Mouse (Mus musculus) lung, embryonic 15.5 days (tissue): ENCODE measurements at regions not wholly inside any gene's neighbourhood (a gene's known extent, or its start where the extent isn't known, plus 50 kb on each side); places are given as distances from the start of the nearest gene placed in this dataset.

Experiments
- ATAC-seq: fragments of 200-750 bp; cut with Nextera tagmentation; 2 replicates; pipeline ENCODE4 v1.8.0; 2017; ENCODE audit warnings: moderate number of reproducible peaks, borderline replicate concordance; ENCODE audit not compliant: low FRiP score, low TSS enrichment; ENCODE audit errors: extremely low read depth
- H3K27ac ChIP-seq: fragments of 300-500 bp; sonication (generic); 2 replicates; pipeline ENCODE4 v1.5.1; 2015; ENCODE audit warnings: moderate library complexity, mild to moderate bottlenecking, inconsistent platforms
- H3K27me3 ChIP-seq: fragments of 300-500 bp; sonication (generic); 2 replicates; pipeline ENCODE4 v1.6.1; 2015; ENCODE audit warnings: inconsistent platforms
- H3K36me3 ChIP-seq: fragments of 300-500 bp; sonication (generic); 2 replicates; pipeline ENCODE4 v1.6.1; 2015; ENCODE audit warnings: inconsistent platforms
- H3K4me1 ChIP-seq: fragments of 300-500 bp; sonication (generic); 2 replicates; pipeline ENCODE4 v1.6.1; 2015; ENCODE audit warnings: inconsistent platforms
- H3K4me2 ChIP-seq: fragments of 300-500 bp; sonication (generic); 2 replicates; pipeline ENCODE4 v1.6.1; 2015; ENCODE audit warnings: inconsistent platforms, mild to moderate bottlenecking, moderate library complexity
- H3K4me3 ChIP-seq: fragments of 300-500 bp; sonication (generic); 2 replicates; pipeline ENCODE4 v1.5.1; 2015; ENCODE audit warnings: mild to moderate bottlenecking, inconsistent platforms
- H3K9ac ChIP-seq: fragments of 300-500 bp; sonication (generic); 2 replicates; pipeline ENCODE4 v1.6.1; 2015; ENCODE audit warnings: inconsistent platforms
- H3K9me3 ChIP-seq: fragments of 300-500 bp; sonication (generic); 2 replicates; pipeline ENCODE4 v1.6.1; 2016; ENCODE audit warnings: inconsistent platforms
- WGBS: fragments of 180-500 bp; shearing (Covaris S2); methylation state at CpG from one replicate; pipeline ENCODE4 v1.1.7; 2015; 5-methylcytosine and 5-hydroxymethylcytosine counted together

DNA sequence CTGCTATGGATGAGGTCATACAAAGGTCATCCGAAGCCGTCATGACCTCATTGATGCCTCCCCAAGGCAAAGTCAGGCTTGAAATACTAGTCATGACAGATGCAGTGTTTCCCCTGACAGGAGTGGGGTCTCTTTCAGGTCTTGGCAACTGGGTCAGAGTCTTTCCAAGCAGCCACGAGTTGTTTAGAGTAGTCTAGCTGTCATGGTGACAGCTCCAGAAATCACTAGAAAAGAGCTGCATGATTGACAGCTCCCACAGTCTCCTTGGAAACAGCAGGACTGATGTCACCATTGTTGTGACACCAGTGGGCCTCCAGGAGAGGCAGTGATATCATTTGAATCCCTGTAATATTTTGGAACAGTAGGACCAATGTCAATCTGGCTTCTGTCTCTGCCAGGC, 1144.6 kb upstream of the Gulo start:
- Histone ChIP-seq H3K4me2 (no peak overlapping the region), H3K4me1 (peaks cover 15% of the 10 kb centered on the region; the same call in 1 of the 2 replicates), H3K4me3 (no peak overlapping the region), H3K36me3 (no peaks in the 10 kb centered on the region), H3K27me3 (no peaks in the 10 kb centered on the region; the same call in 1 of the 2 replicates), H3K9me3 (no peaks in the 10 kb centered on the region), H3K9ac (no peak overlapping the region), H3K27ac (no peak overlapping the region)
- ATAC-seq, result peak; percentile 56; the same call in 1 of the 2 replicates
- WGBS, result 37% methylated on average over 3 of the region's 3 CpGs

DNA sequence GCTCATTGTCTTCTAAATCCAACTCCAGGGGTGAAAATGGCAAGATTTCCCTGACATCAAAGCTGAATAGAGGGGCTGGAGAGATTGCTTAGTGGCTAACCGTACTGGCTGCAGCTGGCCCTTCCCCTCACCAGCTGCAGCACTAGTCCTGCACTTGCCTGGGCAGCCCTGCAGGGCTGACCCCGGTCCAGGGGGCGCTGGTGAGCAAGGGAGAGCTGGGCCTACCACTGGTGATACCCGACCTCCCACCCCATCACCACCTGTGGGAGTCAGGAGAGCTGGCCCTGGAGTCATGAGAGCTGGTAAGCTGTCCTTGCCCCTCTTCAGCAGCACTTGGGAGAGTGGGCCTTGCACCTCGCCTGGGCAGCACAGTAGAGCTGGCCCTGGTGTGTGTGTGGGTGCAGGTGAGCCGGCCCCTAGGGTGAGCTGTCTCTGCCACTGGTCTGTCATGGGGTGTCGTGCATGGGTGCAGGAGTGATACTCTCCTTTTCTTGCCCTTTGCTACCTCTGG, 1141.0 kb upstream of the Gulo start:
- no peak for ATAC-seq
- Histone ChIP-seq H3K27me3 (no peaks in the 10 kb centered on the region; the same call in 1 of the 2 replicates), H3K4me2 (no peak overlapping the region), H3K4me1 (peaks cover 15% of the 10 kb centered on the region; the same call in 1 of the 2 replicates), H3K9ac (no peak overlapping the region), H3K36me3 (no peaks in the 10 kb centered on the region), H3K27ac (no peak overlapping the region), H3K9me3 (no peaks in the 10 kb centered on the region), H3K4me3 (no peak overlapping the region)
- 45% methylated on average over 7 of the region's 7 CpGs for WGBS

DNA sequence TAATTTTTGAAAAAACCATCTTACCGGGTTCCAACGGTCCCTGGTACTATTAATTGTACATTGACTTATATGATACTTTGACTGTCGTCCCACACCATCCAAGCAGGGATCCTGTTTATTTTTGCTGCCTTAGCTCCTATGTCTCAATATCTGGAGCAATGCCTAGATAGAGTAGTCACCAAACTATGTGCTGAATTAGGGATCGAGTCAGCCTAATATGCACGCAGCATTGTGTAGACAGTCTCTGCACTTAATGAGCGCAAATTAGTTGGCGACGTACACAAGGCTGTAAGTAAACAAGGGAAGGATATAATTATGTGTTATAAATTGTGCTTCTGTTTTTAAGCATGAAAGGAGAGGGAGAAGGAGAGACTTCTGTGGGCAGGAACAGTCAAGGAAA, 1140.1 kb upstream of the Gulo start:
- Histone ChIP-seq H3K4me2 (no peak overlapping the region), H3K9me3 (no peaks in the 10 kb centered on the region), H3K4me3 (no peak overlapping the region), H3K9ac (no peak overlapping the region), H3K27ac (peak overlapping the region; percentile 31; the same call in 1 of the 2 replicates), H3K4me1 (peaks cover 20% of the 10 kb centered on the region), H3K36me3 (no peaks in the 10 kb centered on the region), H3K27me3 (no peaks in the 10 kb centered on the region; the same call in 1 of the 2 replicates)
- 45% methylated on average over 8 of the region's 8 CpGs for WGBS
- peak; percentile 84 for ATAC-seq

DNA sequence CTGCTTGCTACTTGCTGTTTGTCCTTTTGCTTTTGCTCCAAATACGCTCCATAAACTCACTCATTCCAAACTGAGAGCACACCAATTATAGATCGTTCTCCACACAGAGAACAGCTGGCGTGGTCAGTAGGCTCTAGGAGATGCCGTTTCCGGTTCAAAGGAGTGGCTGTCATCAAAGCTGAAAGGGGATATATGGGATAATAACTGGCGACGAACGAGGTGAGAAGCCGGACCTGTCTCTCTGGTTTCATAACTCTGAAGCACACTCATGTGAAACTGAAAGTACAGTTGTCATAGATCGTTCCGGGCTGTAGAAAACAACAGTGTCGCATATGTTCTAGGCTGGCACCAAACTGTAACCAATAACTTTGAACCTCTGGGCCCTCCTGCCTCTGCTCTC, 1137.6 kb upstream of the Gulo start:
- no peaks in the 10 kb centered on the region for H3K9me3 ChIP-seq
- no peak overlapping the region for H3K4me3 ChIP-seq
- no peaks in the 10 kb centered on the region for H3K36me3 ChIP-seq
- no peak overlapping the region for H3K4me2 ChIP-seq
- H3K27ac ChIP-seq, result no peak overlapping the region
- 58% methylated on average over 12 of the region's 12 CpGs for WGBS
- ATAC-seq, result no peak
- H3K4me1 ChIP-seq, result peaks cover 28% of the 10 kb centered on the region
- H3K27me3 ChIP-seq, result no peaks in the 10 kb centered on the region; the same call in 1 of the 2 replicates
- H3K9ac ChIP-seq, result no peak overlapping the region

DNA sequence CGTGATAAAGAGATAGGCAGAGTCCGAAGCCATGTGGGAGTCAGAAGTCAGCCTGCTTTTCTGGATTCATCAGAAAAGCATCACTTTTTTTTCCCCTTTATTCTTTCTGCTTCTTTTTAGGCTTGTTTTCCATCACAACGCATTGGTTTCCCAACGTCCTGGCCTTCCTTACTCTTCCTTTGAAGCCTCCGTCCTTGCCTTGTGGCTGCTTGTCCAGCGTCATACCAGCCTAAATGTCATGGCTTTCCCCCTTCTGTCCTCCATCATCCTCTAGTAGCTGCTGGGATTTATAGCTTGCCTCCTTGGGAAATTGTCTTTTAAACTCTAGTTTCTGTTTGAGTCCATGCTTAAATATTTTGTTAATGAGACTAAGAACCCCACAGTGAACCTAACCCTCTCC, 1136.0 kb upstream of the Gulo start:
- H3K4me3 ChIP-seq, result no peak overlapping the region
- H3K27ac ChIP-seq, result no peak overlapping the region
- H3K4me2 ChIP-seq, result no peak overlapping the region
- no peaks in the 10 kb centered on the region for H3K36me3 ChIP-seq
- ATAC-seq, result no peak
- 89% methylated on average over 6 of the region's 6 CpGs for WGBS
- peaks cover 27% of the 10 kb centered on the region for H3K4me1 ChIP-seq
- no peaks in the 10 kb centered on the region for H3K9me3 ChIP-seq
- no peaks in the 10 kb centered on the region; the same call in 1 of the 2 replicates for H3K27me3 ChIP-seq
- H3K9ac ChIP-seq, result no peak overlapping the region

DNA sequence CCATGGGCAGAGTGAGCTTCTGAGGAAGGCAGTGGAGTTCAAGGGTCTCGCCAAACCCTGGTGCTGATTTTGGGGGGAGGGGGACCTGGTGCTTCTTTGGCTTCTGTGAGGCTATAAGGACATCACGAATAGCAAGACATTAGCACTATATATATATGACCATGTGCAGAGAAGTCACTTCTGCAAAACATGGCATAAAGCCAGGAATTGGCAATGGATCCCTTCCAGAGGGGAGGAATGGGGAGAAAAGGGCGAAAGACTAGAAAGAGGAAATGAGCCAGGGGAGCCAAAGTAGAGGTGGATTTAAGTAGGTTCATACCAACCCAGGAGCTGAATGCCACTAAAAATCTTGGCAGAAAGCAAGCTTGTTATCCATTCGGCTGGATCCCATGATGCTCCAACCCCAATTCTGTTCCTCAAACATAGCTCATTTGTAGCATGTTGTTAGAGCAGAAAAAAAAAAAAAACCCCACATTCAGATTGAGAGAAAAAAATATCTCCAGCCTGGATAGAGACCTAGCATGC, 1135.5 kb upstream of the Gulo start:
- no peak overlapping the region for H3K4me2 ChIP-seq
- no peak overlapping the region for H3K4me3 ChIP-seq
- H3K9me3 ChIP-seq, result no peaks in the 10 kb centered on the region
- H3K27me3 ChIP-seq, result no peaks in the 10 kb centered on the region
- H3K9ac ChIP-seq, result no peak overlapping the region
- H3K4me1 ChIP-seq, result peaks cover 26% of the 10 kb centered on the region
- no peaks in the 10 kb centered on the region for H3K36me3 ChIP-seq
- H3K27ac ChIP-seq, result no peak overlapping the region
- ATAC-seq, result no peak
- WGBS, result 58% methylated on average over 4 of the region's 4 CpGs

DNA sequence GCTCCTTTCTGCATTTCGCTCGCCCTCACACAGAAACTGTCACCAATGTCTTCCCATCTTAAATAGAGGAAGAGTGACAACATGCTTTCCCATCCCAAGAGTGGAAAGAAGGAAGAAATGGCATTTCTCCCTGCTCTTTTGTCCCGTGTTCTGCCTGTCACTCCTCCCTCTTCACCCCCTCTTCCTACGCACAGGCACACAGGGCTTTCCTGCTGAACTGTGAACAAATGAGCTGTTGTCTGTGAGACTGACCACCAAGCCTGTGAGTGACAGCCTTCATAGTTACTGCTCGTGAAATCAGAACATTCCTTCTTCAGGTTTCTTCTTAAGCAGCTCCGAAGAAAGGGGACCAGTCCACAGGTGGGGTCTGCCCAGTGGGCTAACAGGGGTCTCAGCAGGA, 1134.8 kb upstream of the Gulo start:
- 61% methylated on average over 6 of the region's 6 CpGs for WGBS
- no peak overlapping the region for H3K9ac ChIP-seq

DNA sequence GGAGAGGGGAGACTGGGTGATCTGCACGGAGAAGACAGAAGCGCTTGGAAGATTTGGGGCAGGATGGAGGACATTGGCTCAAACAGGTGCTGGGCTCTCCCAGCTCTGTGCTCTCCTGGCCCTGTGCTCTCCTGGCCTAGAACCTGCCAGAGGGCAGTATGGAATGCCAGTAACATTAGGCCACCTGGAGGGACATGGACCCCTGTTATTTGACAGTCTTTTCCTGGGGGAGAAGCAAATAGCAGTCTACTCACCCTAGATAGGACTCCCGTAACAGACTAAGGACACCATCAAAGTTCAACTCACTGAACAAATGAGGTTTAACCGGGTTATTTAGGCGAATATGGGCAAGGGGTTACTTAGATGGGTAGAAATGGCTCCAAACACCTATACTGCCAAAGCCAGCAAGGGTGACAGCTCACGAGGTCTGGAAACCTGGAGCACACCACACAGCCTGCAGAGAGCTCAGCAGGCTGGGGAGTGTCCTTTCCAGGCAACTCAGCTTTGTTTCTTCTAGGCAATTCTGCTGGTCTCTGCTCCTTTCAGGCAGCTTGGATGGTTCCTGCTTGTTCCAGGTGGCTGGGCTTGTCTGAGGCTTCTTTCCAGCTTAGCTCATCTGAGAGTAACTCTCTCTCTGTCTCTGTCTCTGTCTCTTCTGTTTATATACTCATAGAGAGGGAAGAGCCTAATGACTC, 1133.7 kb upstream of the Gulo start:
- H3K4me3 ChIP-seq, result no peak overlapping the region
- WGBS, result 83% methylated on average over 6 of the region's 6 CpGs
- H3K4me2 ChIP-seq, result no peak overlapping the region
- H3K36me3 ChIP-seq, result no peaks in the 10 kb centered on the region
- H3K4me1 ChIP-seq, result peaks cover 23% of the 10 kb centered on the region
- H3K27ac ChIP-seq, result no peak overlapping the region
- H3K9me3 ChIP-seq, result no peaks in the 10 kb centered on the region
- ATAC-seq, result no peak
- H3K27me3 ChIP-seq, result no peaks in the 10 kb centered on the region
- H3K9ac ChIP-seq, result no peak overlapping the region

More for the DNA sequence above, 1134.8 kb upstream of the Gulo start:
- H3K27ac ChIP-seq, result no peak overlapping the region
- H3K4me1 ChIP-seq, result peaks cover 23% of the 10 kb centered on the region
- no peaks in the 10 kb centered on the region for H3K9me3 ChIP-seq
- no peak overlapping the region for H3K4me2 ChIP-seq
- H3K27me3 ChIP-seq, result no peaks in the 10 kb centered on the region
- no peaks in the 10 kb centered on the region for H3K36me3 ChIP-seq
- no peak for ATAC-seq
- H3K4me3 ChIP-seq, result no peak overlapping the region

DNA sequence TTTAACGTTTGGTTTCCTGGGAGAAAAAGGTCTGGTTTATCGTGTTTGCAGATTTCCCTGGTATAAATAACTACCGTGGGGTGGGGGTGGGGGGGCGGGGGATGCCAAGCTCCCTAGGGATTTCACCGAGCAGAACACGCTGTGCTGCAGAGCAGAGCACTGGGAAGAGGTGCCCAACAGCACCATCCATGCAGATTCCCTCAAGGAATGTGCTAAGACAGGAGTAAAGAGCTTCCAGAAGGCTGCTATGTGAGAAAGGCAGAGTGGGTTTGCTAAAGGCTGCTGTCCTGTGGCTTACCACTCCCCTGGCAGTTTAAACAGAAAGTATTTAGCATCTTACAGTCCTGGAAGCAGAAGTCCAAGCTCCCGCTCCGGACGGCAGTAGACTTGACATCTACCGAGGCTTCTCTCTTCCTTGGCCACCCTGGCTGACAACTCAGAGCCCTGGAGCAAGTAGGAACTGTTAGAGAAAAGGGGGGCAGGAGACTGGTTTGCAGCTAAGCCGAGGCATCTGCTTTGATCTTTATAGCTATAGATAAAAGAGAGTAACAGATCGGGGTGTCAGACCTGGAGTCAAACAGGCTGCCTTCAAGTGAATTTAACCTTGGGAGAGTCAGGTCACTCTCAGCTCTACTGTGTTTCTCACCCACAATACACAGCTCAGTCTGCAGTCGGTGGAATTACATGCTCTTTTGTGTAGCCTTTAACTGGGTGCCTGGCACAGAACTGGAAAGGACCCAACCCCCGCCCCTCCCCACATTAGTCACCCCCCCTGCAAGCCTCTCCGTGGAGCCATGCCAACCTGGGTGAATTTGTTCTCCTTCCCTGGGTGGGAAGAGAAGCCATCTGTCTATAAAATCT, 1132.8 kb upstream of the Gulo start:
- H3K27ac ChIP-seq, result no peak overlapping the region
- H3K4me1 ChIP-seq, result peaks cover 23% of the 10 kb centered on the region
- no peaks in the 10 kb centered on the region for H3K36me3 ChIP-seq
- no peaks in the 10 kb centered on the region for H3K9me3 ChIP-seq
- 0 out of 2 replicates have a peak, but pooled peaks have one; percentile 23 for ATAC-seq
- H3K27me3 ChIP-seq, result no peaks in the 10 kb centered on the region
- H3K9ac ChIP-seq, result no peak overlapping the region
- H3K4me2 ChIP-seq, result 0 out of 2 replicates have a peak overlapping the region, but pooled peaks have one; percentile 21
- 15% methylated on average over 15 of the region's 15 CpGs for WGBS
- no peak overlapping the region for H3K4me3 ChIP-seq

DNA sequence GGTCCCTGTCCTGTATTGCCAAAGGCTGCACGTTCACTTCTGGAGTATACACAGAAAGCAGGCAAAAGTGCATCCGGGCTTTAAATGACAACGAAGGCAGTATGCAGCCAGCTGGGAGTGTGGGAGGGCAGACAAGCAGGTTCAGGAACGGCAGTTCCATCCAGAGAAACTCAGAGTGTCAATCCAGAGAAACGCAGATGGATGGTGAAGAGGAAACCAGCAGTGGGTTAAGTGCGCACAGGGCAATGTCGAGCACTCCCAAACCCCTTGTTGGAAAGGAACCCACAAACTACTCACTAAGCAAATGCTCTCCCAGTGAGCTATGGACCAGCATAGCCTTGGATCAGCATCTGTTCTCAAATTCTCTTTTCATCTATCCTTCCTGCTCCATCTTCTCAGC, 1132.1 kb upstream of the Gulo start:
- Histone ChIP-seq H3K36me3 (no peaks in the 10 kb centered on the region), H3K4me3 (no peak overlapping the region), H3K9me3 (no peaks in the 10 kb centered on the region), H3K4me1 (peaks cover 29% of the 10 kb centered on the region), H3K27me3 (no peaks in the 10 kb centered on the region), H3K4me2 (no peak overlapping the region), H3K27ac (no peak overlapping the region), H3K9ac (no peak overlapping the region)
- 62% methylated on average over 7 of the region's 7 CpGs for WGBS
- no peak for ATAC-seq

DNA sequence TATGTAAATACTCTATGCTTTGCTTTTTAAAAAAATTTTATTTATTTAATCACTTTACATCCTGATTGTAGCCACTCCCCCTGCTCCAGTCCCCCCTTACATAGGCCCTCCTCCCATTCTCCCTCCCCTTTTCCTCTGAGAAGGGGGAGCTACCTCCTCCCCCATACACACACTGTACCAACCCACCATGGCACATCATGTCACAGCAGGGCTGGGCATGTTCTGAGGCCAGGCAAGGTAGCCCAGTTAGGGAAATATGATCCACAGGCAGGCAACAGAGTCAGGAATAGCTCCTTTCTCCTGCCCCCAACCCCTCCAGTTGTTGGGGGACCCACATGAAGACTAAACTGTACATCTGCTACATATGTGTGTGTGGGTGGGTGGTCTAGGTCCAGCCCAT, 1130.7 kb upstream of the Gulo start:
- H3K9me3 ChIP-seq, result no peaks in the 10 kb centered on the region
- ATAC-seq, result no peak
- no peak overlapping the region for H3K27ac ChIP-seq

DNA sequence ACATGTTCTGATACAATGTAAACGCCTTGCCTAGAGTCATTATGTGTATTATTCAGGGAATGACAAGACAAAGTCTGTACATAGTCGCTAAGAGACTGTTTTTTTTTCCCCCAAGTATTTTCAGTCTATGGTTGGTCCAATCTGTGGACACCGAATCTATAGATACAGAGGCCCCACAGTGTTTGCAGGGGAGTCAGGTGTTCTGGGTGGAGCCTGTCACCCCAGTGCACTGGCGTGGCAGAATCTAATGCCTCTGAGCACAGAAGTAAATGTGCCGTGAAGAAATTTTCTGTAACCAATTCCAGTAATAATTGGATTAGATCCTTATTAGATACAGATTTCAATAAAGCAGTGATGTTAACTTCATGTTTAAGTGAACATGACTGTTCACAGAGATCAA, 1130.1 kb upstream of the Gulo start:
- peaks cover 40% of the 10 kb centered on the region for H3K4me1 ChIP-seq
- H3K4me2 ChIP-seq, result no peak overlapping the region
- H3K27ac ChIP-seq, result no peak overlapping the region
- no peak for ATAC-seq
- no peak overlapping the region for H3K4me3 ChIP-seq
- 57% methylated on average over 5 of the region's 5 CpGs for WGBS
- no peak overlapping the region for H3K9ac ChIP-seq
- H3K9me3 ChIP-seq, result no peaks in the 10 kb centered on the region
- no peaks in the 10 kb centered on the region for H3K27me3 ChIP-seq
- H3K36me3 ChIP-seq, result no peaks in the 10 kb centered on the region

More for the DNA sequence above, 1130.7 kb upstream of the Gulo start:
- Histone ChIP-seq H3K27me3 (no peaks in the 10 kb centered on the region), H3K4me2 (no peak overlapping the region), H3K4me1 (peaks cover 43% of the 10 kb centered on the region), H3K36me3 (no peaks in the 10 kb centered on the region), H3K4me3 (no peak overlapping the region), H3K9ac (no peak overlapping the region)
